Comparison of ENCODE assay signal across 7 mouse cellular contexts in genomic region chr6:124661995-124662394, GRCm38 (mm10). TPM values are rescaled to one million over a fixed set of nuclear protein-coding genes. Genes with fewer than 3 reads are reported as not detected.
A peak's percentile ranks its signal among the peaks of the same experiment; 100 is the strongest.
DNase-seq lines count a peak whose midpoint lies in the region; ATAC-seq lines count a peak whose summit lies in the region.

No protein-coding gene starts in this region.

- H3K4me1 ChIP-seq in megakaryocyte, embryonic 14.5 days, result peaks cover 46% of the 10 kb centered on the region
- peaks cover 5% of the 10 kb centered on the region; the same call in 1 of the 2 replicates for H3K4me1 ChIP-seq in forebrain, embryonic 13.5 days
- peaks cover 12% of the 10 kb centered on the region; the same call in 1 of the 2 replicates for H3K4me1 ChIP-seq in limb, embryonic 15.5 days
- peaks cover 7% of the 10 kb centered on the region for H3K4me1 ChIP-seq in stomach, embryonic 16.5 days (ENCODE audit: control insufficient read depth, insufficient read depth, low read length)

- H3K27ac ChIP-seq in forebrain, embryonic 13.5 days, result peak overlapping the region; percentile 44; the same call in 1 of the 2 replicates
- peak overlapping the region; percentile 83 for H3K27ac ChIP-seq in limb, embryonic 15.5 days
- H3K27ac ChIP-seq in stomach, embryonic 16.5 days (ENCODE audit: low read length), result peak overlapping the region; percentile 87; the same call in 1 of the 2 replicates

- DNase-seq in layer of hippocampus, adult 11-12 months (ENCODE audit: low spot score), result no peak
- DNase-seq in spleen, postnatal 10 days (ENCODE audit: low spot score in 2 of 2), result no peak

- no peaks in the 10 kb centered on the region for H3K27me3 ChIP-seq in megakaryocyte, embryonic 14.5 days (replicated peaks)
- no peaks in the 10 kb centered on the region for H3K27me3 ChIP-seq in forebrain, embryonic 13.5 days
- H3K27me3 ChIP-seq in limb, embryonic 15.5 days, result no peaks in the 10 kb centered on the region
- no peaks in the 10 kb centered on the region for H3K27me3 ChIP-seq in stomach, embryonic 16.5 days (ENCODE audit: control insufficient read depth, insufficient read depth, low read length)

- H3K4me3 ChIP-seq in megakaryocyte, embryonic 14.5 days (replicated peaks), result peak overlapping the region; percentile 99
- peak overlapping the region; percentile 60 for H3K4me3 ChIP-seq in forebrain, embryonic 13.5 days
- H3K4me3 ChIP-seq in limb, embryonic 15.5 days, result peak overlapping the region; percentile 68
- H3K4me3 ChIP-seq in stomach, embryonic 16.5 days (replicated peaks; ENCODE audit: low read length), result peak overlapping the region; percentile 83

- no peak for ATAC-seq in megakaryocyte, adult 5-6 weeks (ENCODE audit: poor library complexity, severe bottlenecking)
- no peak for ATAC-seq in forebrain, embryonic 13.5 days
- no peak for ATAC-seq in limb, embryonic 15.5 days (ENCODE audit: insufficient number of reproducible peaks, low FRiP score, low TSS enrichment, low read depth)
- ATAC-seq in stomach, embryonic 16.5 days (ENCODE audit: insufficient read depth, low FRiP score), result no peak

- peak overlapping the region; percentile 66; the same call in 1 of the 2 replicates for H3K9ac ChIP-seq in forebrain, embryonic 13.5 days
- H3K9ac ChIP-seq in limb, embryonic 15.5 days, result 0 out of 2 replicates have a peak overlapping the region, but pooled peaks have one; percentile 42
- peak overlapping the region; percentile 83 for H3K9ac ChIP-seq in stomach, embryonic 16.5 days (ENCODE audit: low read length)

- peak overlapping the region; percentile 66 for H3K4me2 ChIP-seq in forebrain, embryonic 13.5 days
- H3K4me2 ChIP-seq in limb, embryonic 15.5 days, result peak overlapping the region; percentile 72
- peak overlapping the region; percentile 88 for H3K4me2 ChIP-seq in stomach, embryonic 16.5 days (ENCODE audit: low read depth, low read length)

- peaks cover 24% of the 10 kb centered on the region for H3K36me3 ChIP-seq in megakaryocyte, embryonic 14.5 days (replicated peaks; ENCODE audit: low read length)
- H3K36me3 ChIP-seq in forebrain, embryonic 13.5 days (ENCODE audit: poor library complexity, severe bottlenecking), result no peaks in the 10 kb centered on the region
- no peaks in the 10 kb centered on the region for H3K36me3 ChIP-seq in limb, embryonic 15.5 days
- H3K36me3 ChIP-seq in stomach, embryonic 16.5 days (ENCODE audit: control insufficient read depth, insufficient read depth, low read length), result no peaks in the 10 kb centered on the region

- H3K9me3 ChIP-seq in megakaryocyte, embryonic 14.5 days, result no peaks in the 10 kb centered on the region
- no peaks in the 10 kb centered on the region for H3K9me3 ChIP-seq in forebrain, embryonic 13.5 days (replicated peaks)
- H3K9me3 ChIP-seq in limb, embryonic 15.5 days, result 0 out of 2 replicates have a peak, but pooled peaks cover 3% of the 10 kb centered on the region
- H3K9me3 ChIP-seq in stomach, embryonic 16.5 days (replicated peaks; ENCODE audit: control insufficient read depth, low read length), result no peaks in the 10 kb centered on the region

- 26% methylated on average over 6 of the region's 6 CpGs for WGBS in forebrain, embryonic 13.5 days
- 19% methylated on average over 6 of the region's 6 CpGs for WGBS in limb, embryonic 15.5 days
- 27% methylated on average over 6 of the region's 6 CpGs for WGBS in stomach, embryonic 16.5 days

RNA-seq across cellular contexts. Expression of gene Lpcat3, which starts 0.8 kb away (rescaled TPM):
- polyA plus RNA-seq in megakaryocyte, embryonic 14.5 days (2012; ENCODE audit: insufficient read depth, low replicate concordance), result 119 and 190 TPM in 2 replicates
- 32.8 and 48.3 TPM in 2 replicates for total RNA-seq in megakaryocyte, adult 5-6 weeks (2015)
- total RNA-seq in megakaryocyte, adult 5-6 weeks (2017), result 22.4 and 24.8 TPM in 2 replicates
- polyA plus RNA-seq in forebrain, embryonic 13.5 days (2015; fragmentation: Nextera tagmentation; extraction: Ambion mirVana), result 34.8 and 36.6 TPM in 2 replicates
- 46.1 and 55.0 TPM in 2 replicates for polyA plus RNA-seq in limb, embryonic 15.5 days (2015; fragmentation: Nextera tagmentation; extraction: Ambion mirVana)
- 84.1 and 86.8 TPM in 2 replicates for polyA plus RNA-seq in stomach, embryonic 16.5 days (2015; fragmentation: Nextera tagmentation; extraction: Ambion mirVana)

RNA-seq across cellular contexts. Expression of gene C1s2, which starts 26.1 kb away (rescaled TPM):
- not detected in 2 replicates for polyA plus RNA-seq in megakaryocyte, embryonic 14.5 days (2012; ENCODE audit: insufficient read depth, low replicate concordance)
- not detected in 2 replicates for total RNA-seq in megakaryocyte, adult 5-6 weeks (2015)
- 0.16 TPM in 1 of 2 replicates, not detected in the other for total RNA-seq in megakaryocyte, adult 5-6 weeks (2017)
- polyA plus RNA-seq in forebrain, embryonic 13.5 days (2015; fragmentation: Nextera tagmentation; extraction: Ambion mirVana), result 0.13 TPM in 1 of 2 replicates, not detected in the other
- polyA plus RNA-seq in limb, embryonic 15.5 days (2015; fragmentation: Nextera tagmentation; extraction: Ambion mirVana), result 0.14 TPM in 1 of 2 replicates, not detected in the other
- not detected in 2 replicates for polyA plus RNA-seq in stomach, embryonic 16.5 days (2015; fragmentation: Nextera tagmentation; extraction: Ambion mirVana)

RNA-seq across cellular contexts. Expression of gene Emg1, which starts 50.0 kb away (rescaled TPM):
- polyA plus RNA-seq in megakaryocyte, embryonic 14.5 days (2012; ENCODE audit: insufficient read depth, low replicate concordance), result 46.3 and 153 TPM in 2 replicates
- total RNA-seq in megakaryocyte, adult 5-6 weeks (2015), result 144 and 179 TPM in 2 replicates
- total RNA-seq in megakaryocyte, adult 5-6 weeks (2017), result 170 and 206 TPM in 2 replicates
- 194 and 209 TPM in 2 replicates for polyA plus RNA-seq in forebrain, embryonic 13.5 days (2015; fragmentation: Nextera tagmentation; extraction: Ambion mirVana)
- 164 and 183 TPM in 2 replicates for polyA plus RNA-seq in limb, embryonic 15.5 days (2015; fragmentation: Nextera tagmentation; extraction: Ambion mirVana)
- polyA plus RNA-seq in stomach, embryonic 16.5 days (2015; fragmentation: Nextera tagmentation; extraction: Ambion mirVana), result 167 and 175 TPM in 2 replicates

RNA-seq across cellular contexts. Expression of gene Phb2, which starts 50.1 kb away (rescaled TPM):
- 72.8 and 150 TPM in 2 replicates for polyA plus RNA-seq in megakaryocyte, embryonic 14.5 days (2012; ENCODE audit: insufficient read depth, low replicate concordance)
- total RNA-seq in megakaryocyte, adult 5-6 weeks (2015), result 99.5 and 115 TPM in 2 replicates
- 152 and 160 TPM in 2 replicates for total RNA-seq in megakaryocyte, adult 5-6 weeks (2017)
- polyA plus RNA-seq in forebrain, embryonic 13.5 days (2015; fragmentation: Nextera tagmentation; extraction: Ambion mirVana), result 289 and 292 TPM in 2 replicates
- 285 and 312 TPM in 2 replicates for polyA plus RNA-seq in limb, embryonic 15.5 days (2015; fragmentation: Nextera tagmentation; extraction: Ambion mirVana)
- 282 and 303 TPM in 2 replicates for polyA plus RNA-seq in stomach, embryonic 16.5 days (2015; fragmentation: Nextera tagmentation; extraction: Ambion mirVana)
